Mouse (Mus musculus): ENCODE results near the gene Selenos.

- TF ChIP-seq POLR2A (IDR thresholded peaks at IDR 0.05; ENCODE audit: borderline replicate concordance, insufficient read depth, low read length) = no peak
- no peak for TF ChIP-seq CTCF (IDR thresholded peaks at IDR 0.05; ENCODE audit: borderline replicate concordance, insufficient read depth, low read depth, low read length)
These were observed 30.8 kb upstream of the Selenos start for GRCm38 (mm10) chr7:66048446-66049230.
